Mouse (Mus musculus) CH12F3 (cell line): ENCODE measurements around the gene Magi2.
"Not testable (repeated sequence)": the region's sequence is repeated elsewhere in the genome, so short reads cannot be mapped to it uniquely, and the experiment has no call there.

Experiments used
- in situ Hi-C: fragments of 300-500 bp; cut with MboI; formaldehyde crosslinking; loops from 2 replicates; pipeline ENCODE4 v1.14.3; 2020; ENCODE audit warnings: low sequenced_read_pairs

The Magi2 gene

GRCm38 (mm10) chr5:19414556-19414955 lies 187.7 kb downstream of the Magi2 start:
- in situ Hi-C loops: no loop called here

- in situ Hi-C loops: no loop called here
Measured at GRCm38 (mm10) chr5:19429290-19429689, 202.5 kb downstream of the Magi2 start.

GRCm38 (mm10) chr5:19462541-19462940 lies 235.7 kb downstream of the Magi2 start:
- in situ Hi-C loops: no loop called here

GRCm38 (mm10) chr5:19465383-19465782 lies 238.5 kb downstream of the Magi2 start:
- in situ Hi-C loops: no loop called here

GRCm38 (mm10) chr5:19472851-19473439 lies 246.1 kb downstream of the Magi2 start:
- in situ Hi-C loops: no loop called here

GRCm38 (mm10) chr5:19482981-19483380 lies 256.1 kb downstream of the Magi2 start:
- in situ Hi-C loops: no loop called here

- in situ Hi-C loops: no loop called here
Measured at GRCm38 (mm10) chr5:19487947-19488346, 261.1 kb downstream of the Magi2 start.

GRCm38 (mm10) chr5:19501005-19501404 lies 274.2 kb downstream of the Magi2 start:
- in situ Hi-C loops: no loop called here

GRCm38 (mm10) chr5:19522168-19522567 lies 295.3 kb downstream of the Magi2 start:
- in situ Hi-C loops: no loop called here

GRCm38 (mm10) chr5:19539348-19539747 lies 312.5 kb downstream of the Magi2 start:
- in situ Hi-C loops: no loop called here

- in situ Hi-C loops: no loop called here
Measured at GRCm38 (mm10) chr5:19546424-19546823, 319.6 kb downstream of the Magi2 start.

GRCm38 (mm10) chr5:19546900-19547299 lies 320.1 kb downstream of the Magi2 start:
- in situ Hi-C loops: no loop called here

- in situ Hi-C loops: no loop called here
Measured at GRCm38 (mm10) chr5:19553510-19553909, 326.7 kb downstream of the Magi2 start.

GRCm38 (mm10) chr5:19565636-19566035 lies 338.8 kb downstream of the Magi2 start:
- in situ Hi-C loops: no loop called here

- in situ Hi-C loops: not testable (repeated sequence)
Measured at GRCm38 (mm10) chr5:19566136-19566535, 339.3 kb downstream of the Magi2 start.

- in situ Hi-C loops: no loop called here
Measured at GRCm38 (mm10) chr5:19607700-19608099, 380.9 kb downstream of the Magi2 start.

GRCm38 (mm10) chr5:19611788-19612187 lies 385.0 kb downstream of the Magi2 start:
- in situ Hi-C loops: no loop called here

- in situ Hi-C loops: no loop called here
Measured at GRCm38 (mm10) chr5:19621678-19622077, 394.8 kb downstream of the Magi2 start.

- in situ Hi-C loops: no loop called here
Measured at GRCm38 (mm10) chr5:19633976-19634375, 407.1 kb downstream of the Magi2 start.

- in situ Hi-C loops: no loop called here
Measured at GRCm38 (mm10) chr5:19637789-19638188, 411.0 kb downstream of the Magi2 start.

- in situ Hi-C loops: no loop called here
Measured at GRCm38 (mm10) chr5:19655986-19656385, 429.1 kb downstream of the Magi2 start.

GRCm38 (mm10) chr5:19666416-19666815 lies 439.6 kb downstream of the Magi2 start:
- in situ Hi-C loops: no loop called here

GRCm38 (mm10) chr5:19717296-19717695 lies 490.5 kb downstream of the Magi2 start:
- in situ Hi-C loops: no loop called here
